Mouse (Mus musculus) ES-Bruce4 (cell line): ENCODE measurements at regions not wholly inside any gene's neighbourhood (a gene's known extent, or its start where the extent isn't known, plus 50 kb on each side); places are given as distances from the start of the nearest gene placed in this dataset.

Source experiments
- CTCF ChIP-seq: IDR thresholded peaks from one replicate; pipeline ENCODE4 v1.8.1; 2011; ENCODE audit warnings: low read depth, low read length
- POLR2A ChIP-seq: IDR thresholded peaks from one replicate; pipeline ENCODE4 v1.8.1; 2011; ENCODE audit warnings: low read length; ENCODE audit not compliant: insufficient read depth

DNA sequence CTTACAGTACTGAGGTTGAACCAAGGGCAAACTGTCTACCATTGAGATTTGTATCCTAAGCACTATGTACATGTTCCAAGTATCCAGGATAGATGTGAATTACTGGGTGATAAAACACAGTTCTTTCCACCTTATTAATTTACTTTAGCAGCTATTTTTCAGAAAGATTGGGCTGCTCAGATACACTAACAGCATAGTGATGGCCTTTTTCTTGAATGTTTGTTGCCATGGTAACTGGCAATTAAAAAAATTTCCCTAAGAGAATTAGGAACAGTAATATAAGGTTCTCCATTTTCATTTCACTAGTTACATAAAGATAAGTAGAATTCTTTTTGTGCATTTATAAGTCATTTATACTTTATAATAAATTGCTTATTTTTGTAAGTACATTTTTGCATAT, 423.7 kb upstream of the Stxbp6 start:
- TF ChIP-seq CTCF (no peak), POLR2A (no peak)
